Mouse (Mus musculus) cortical plate, adult 2 months (tissue): ENCODE results near the gene Pard3b. TPM values are rescaled to one million over a fixed set of nuclear protein-coding genes. Genes with fewer than 3 reads are reported as not detected.

Experiments
- H3K27ac ChIP-seq: fragments of 200-500 bp; 2 replicates; pipeline ENCODE4 v1.5.1; 2012; ENCODE audit warnings: low read length, control low read depth, inconsistent platforms; ENCODE audit not compliant: insufficient read depth
- H3K4me1 ChIP-seq: fragments of 200-500 bp; 2 replicates; pipeline ENCODE4 v1.6.1; 2011; ENCODE audit warnings: low read length; ENCODE audit not compliant: control insufficient read depth, insufficient read depth
- H3K4me3 ChIP-seq: fragments of 200-500 bp; 2 replicates; pipeline ENCODE4 v1.5.1; 2011; ENCODE audit warnings: mild to moderate bottlenecking, low read length, control low read depth; ENCODE audit not compliant: insufficient read depth
- CTCF ChIP-seq: fragments of 200-500 bp; IDR thresholded peaks from 2 replicates; pipeline ENCODE4 v1.5.1; 2011; ENCODE audit warnings: mild to moderate bottlenecking, control low read depth, low read length; ENCODE audit not compliant: insufficient read depth; ENCODE audit errors: extremely low read depth
- POLR2A ChIP-seq: fragments of 200-500 bp; IDR thresholded peaks from 2 replicates; pipeline ENCODE4 v1.6.1; 2011; ENCODE audit warnings: mild to moderate bottlenecking, low read length, control low read depth; ENCODE audit not compliant: insufficient read depth; ENCODE audit errors: extremely low read depth
- polyA plus RNA-seq: library from polyadenylated mRNA; depleted of rRNA; stranded (reverse); fragments of >200 nt; gene quantifications from 2 replicates; pipeline ENCODE4 v1.2.3, GENCODE M21; 2012

The Pard3b gene
- polyA plus RNA-seq, 1 experiment: 1.3 TPM

DNA sequence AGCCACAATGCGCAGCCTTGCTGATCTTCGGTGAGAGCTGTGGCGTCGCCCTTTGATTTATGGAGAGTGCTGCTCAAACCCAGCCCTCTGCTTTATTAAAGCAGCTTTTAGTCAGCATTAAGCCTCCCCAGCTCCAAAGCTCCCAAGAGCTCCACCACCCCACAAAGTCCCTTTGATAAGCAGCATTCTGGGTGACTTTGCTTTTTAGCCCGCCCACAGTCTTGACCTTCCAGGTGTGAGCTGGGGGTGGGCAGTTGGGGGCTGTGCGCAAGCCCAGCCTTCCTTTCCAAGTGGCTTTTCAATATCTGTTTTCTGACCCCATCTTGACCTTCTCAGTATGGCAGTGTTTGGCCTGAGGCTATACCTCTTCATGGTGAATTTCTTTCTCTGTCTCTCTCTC is 1009.5 kb downstream of the Pard3b start:
- Histone ChIP-seq H3K4me3 (no peak overlapping the region), H3K27ac (no peak overlapping the region), H3K4me1 (no peaks in the 10 kb centered on the region)
- no peak for TF ChIP-seq CTCF
- no peak for TF ChIP-seq POLR2A

DNA sequence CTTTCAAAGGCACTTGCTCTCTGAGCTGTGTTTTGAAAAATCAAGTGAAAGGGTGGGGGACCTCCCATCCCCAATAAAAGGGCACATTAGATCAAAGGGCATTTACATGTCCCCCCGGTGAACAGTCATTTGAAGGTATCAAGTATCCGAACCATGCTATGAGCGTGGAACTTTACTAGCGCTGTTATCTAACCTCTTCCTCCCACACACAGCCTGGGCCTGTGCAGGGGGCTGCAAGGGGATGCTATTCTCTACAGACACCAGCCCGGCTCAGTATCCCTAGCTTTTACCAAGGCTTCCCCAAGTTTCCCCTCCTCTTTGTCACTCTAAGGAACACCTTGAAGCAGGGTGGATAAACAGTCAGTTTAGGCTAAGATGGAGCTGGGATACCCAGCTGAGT is 1010.0 kb downstream of the Pard3b start:
- Histone ChIP-seq H3K27ac (no peak overlapping the region), H3K4me3 (no peak overlapping the region)
- no peak for TF ChIP-seq POLR2A
- TF ChIP-seq CTCF: no peak

DNA sequence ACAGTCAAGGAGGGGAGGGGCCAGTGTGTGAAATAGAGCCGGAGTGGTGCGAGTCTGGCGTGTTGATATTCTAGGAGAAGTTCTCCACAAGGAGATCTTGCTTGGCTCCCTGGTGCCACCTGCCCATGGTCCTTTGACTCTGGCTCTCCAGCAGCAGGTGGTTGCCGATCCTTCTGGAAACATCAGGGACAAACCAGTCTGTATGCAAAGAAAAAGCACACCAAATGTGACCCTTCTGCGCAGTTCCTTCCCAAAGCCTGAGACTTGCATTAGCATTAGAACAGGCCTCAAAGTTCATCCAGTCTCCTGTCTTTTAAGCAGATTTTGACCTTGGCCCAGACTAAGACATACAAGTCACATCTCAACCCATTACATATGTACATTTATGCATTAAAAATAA is 1011.9 kb downstream of the Pard3b start:
- H3K4me1 ChIP-seq: no peaks in the 10 kb centered on the region
- no peak for TF ChIP-seq CTCF
- no peak for TF ChIP-seq POLR2A
- H3K27ac ChIP-seq: no peak overlapping the region
- H3K4me3 ChIP-seq: no peak overlapping the region

More for the DNA sequence above, 1010.0 kb downstream of the Pard3b start:
- no peaks in the 10 kb centered on the region for H3K4me1 ChIP-seq

DNA sequence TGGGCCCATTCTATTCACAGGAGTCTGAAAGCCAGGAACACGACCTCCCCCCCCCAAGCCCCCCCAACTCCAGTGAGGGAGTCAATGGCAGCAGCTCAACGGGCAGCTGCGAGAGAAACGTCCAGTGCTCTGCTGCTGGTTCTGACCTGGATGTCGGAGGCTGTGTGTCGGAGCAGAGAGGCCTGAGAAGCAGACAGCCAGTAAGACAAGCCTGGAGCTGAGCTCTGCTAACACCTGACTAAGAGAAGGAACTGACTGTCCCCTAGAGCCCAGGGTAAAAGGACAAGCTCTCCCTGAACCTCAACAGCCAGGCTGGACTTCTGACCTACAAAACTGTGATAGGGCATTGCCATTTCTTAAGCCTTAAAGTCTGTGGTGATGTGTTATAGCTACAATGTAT is 1015.8 kb downstream of the Pard3b start:
- TF ChIP-seq CTCF (no peak), POLR2A (no peak)
- Histone ChIP-seq H3K4me3 (no peak overlapping the region), H3K4me1 (no peaks in the 10 kb centered on the region), H3K27ac (no peak overlapping the region)

DNA sequence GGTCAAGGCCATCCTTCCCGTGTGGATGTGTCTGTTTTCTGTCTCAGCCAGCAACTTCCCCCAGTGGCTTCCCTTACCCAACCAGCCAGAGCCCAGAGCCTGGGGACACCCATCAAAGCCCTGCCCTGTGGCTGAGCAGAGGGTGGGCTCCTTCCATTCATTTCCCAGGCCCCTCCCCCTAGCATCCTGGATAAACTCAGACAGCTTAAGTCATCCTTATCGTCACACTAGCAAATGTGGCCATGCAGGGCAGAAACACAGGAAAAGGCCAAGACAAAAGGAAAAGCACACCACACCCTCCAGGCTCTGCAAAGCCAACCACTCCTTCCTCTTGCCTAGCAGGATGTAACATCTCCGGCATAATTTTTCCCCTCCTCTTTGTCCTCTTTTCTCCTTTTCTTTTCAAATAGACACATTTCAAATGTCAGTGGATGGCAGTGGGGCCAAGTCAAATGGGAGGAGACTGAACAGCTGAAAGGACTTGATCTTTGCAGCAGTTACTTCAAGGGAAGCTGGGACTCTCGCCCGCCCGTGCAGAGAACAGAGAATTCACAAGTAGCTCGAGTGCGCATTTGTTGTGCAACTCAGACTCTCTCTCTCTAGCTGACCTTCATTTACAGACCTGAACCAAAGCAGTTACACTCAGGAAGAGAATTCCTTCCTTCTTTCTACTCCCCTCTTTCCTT is 1026.5 kb downstream of the Pard3b start:
- Histone ChIP-seq H3K4me3 (no peak overlapping the region), H3K4me1 (no peaks in the 10 kb centered on the region), H3K27ac (no peak overlapping the region)
- no peak for TF ChIP-seq CTCF

DNA sequence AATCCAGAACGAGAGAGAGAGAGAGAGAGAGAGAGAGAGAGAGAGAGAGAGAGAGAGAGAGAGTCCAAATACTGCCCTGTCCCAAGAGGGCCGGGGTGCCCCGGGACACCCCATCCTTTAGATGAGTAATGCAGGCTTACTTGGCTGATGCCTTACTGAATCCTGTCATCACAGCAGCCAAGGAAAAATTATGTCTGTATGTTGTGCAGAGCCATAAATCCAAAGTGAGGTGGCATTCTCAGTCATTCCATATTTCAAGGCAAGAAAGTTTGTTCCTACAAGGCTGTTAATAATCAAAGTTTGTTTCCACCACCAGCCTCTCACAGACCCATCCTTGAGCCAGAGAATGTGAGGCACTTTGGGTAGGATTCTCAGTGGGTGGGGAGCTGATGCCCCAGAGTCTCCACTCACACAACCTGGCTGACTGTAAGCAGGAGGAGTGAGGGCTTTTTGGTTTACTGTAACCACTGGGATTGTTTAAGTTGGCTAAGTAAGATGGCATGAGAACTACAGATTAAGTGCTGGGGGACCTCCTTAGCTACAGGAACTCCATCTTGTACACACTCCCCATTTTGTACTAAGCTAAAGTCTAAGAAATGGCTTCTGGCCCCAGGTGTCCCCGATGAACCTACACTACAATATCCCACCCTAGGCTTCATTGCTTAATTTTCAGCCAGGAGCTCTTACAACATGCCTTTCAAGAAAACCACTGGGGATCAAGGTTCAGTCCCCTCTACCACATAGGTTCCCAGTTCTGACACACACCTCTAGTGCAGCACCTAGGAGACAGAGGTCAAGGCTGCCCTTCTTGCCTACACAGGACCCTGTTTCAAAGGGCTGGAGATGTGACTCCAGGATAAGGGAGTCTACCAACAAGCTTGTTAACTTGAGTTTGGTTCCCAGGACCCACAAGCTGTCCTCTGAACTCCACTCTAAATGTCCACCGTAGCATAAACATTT is 1027.4 kb downstream of the Pard3b start:
- no peak for TF ChIP-seq CTCF
- TF ChIP-seq POLR2A: no peak
- Histone ChIP-seq H3K27ac (no peak overlapping the region), H3K4me3 (no peak overlapping the region), H3K4me1 (no peaks in the 10 kb centered on the region)

DNA sequence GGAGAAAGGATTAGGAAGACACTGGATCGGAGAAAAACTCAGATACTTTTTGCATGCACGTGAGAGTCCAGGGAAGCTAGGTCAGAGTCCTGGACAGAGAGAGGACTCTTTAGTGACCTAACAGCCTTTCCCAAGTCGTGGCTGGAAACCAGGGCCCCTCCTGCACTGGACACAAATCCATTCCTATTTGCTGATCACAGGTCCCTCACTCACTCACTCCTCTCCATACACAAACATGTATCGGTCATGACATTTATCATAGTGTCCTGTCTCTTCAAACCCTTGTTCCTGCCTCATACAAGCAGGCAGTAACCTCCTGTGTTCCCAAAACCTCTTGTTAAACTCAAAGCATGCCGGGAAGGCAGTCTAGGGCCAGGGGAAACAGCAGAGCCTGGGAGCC is 1028.2 kb downstream of the Pard3b start:
- no peak for TF ChIP-seq POLR2A
- TF ChIP-seq CTCF: no peak
- H3K4me3 ChIP-seq: no peak overlapping the region
- H3K27ac ChIP-seq: no peak overlapping the region
- no peaks in the 10 kb centered on the region for H3K4me1 ChIP-seq

DNA sequence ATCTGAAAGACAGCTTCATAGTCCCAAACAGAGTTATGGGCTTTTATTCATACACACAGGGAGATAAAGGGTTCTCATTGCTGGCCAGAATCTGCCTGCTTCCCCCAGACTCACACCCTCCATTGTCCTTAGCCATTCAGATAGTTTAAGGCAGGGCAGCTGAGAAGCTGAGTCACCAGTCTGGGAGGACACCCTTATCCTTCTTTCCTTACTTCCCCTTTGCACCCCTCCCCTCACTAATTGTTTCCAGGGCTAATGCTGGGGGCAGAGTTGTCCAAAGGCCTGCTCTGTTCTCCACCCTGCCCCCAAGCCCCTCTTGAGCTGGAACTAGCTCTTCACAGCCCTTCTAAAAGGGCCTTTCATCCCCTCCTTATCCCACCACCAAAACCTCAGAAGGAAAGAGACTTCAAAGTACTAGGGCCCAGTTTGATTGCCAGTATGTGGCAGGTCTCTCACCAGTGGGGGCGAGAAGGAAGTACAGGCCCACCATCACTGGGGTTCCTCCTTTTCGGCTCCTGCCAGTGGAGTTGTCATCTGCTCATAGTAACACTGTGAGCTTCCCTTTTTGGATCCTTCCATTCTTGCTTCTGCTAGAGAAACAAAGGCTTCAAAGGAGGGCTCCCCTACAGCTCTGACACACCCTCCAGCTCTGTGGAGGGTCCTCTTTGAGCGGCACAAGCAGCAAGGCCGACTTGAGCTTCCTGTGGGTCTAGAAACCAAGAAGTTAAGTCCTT is 1040.2 kb downstream of the Pard3b start:
- H3K27ac ChIP-seq: no peak overlapping the region
- H3K4me3 ChIP-seq: no peak overlapping the region
- TF ChIP-seq CTCF (no peak), POLR2A (no peak)
- no peaks in the 10 kb centered on the region for H3K4me1 ChIP-seq

DNA sequence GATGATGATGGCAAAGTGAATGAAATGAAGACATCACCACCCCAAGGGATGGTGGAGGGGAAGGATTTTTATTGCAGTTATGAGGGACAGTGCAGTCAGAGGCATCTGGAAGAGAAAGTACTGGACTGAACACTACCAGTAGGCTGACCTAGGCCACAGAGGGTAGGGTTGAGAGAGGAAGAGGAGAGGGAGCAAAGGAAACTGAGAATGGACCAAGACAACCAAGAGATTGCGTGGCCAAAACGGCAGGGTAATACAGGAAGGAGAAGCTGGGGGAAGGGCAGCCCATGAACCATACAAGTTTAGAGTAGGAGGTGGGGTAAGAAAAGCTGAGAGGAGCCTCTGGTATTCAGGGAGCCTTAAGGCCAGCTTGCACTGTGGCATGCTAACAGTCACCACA is 1040.8 kb downstream of the Pard3b start:
- no peak overlapping the region for H3K4me3 ChIP-seq
- H3K4me1 ChIP-seq: no peaks in the 10 kb centered on the region
- TF ChIP-seq POLR2A (no peak), CTCF (no peak)
- no peak overlapping the region for H3K27ac ChIP-seq
